Mouse (Mus musculus): ENCODE measurements around the gene Mepe. TPM values are rescaled to one million over a fixed set of nuclear protein-coding genes. Genes with fewer than 3 reads are reported as not detected.

The Mepe gene
- total RNA-seq (2021), result not detected
- long read RNA-seq, experiment 1, result 0 reads
- long read RNA-seq, experiment 2, result 0 reads

DNA sequence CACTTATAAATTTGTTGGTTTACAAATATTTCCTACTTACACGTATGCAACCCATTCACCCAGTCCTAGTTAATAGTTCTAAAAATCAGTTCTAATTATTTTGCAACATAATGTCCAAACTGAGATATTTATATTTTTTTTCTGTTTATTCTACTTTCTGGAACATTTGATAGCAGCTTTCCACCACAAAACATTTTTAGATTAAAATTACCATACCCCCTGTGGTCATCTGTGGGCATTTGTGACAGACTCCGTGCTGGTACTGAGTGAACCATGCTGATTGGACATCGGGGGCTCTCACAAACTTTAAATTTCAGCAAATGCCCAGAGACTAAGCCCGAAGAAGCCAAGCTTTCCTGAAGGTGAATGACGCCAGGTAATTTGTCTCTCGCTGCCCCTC, at the start of gene Mepe:
TSS of gene Mepe (plus strand) at position 301 of the 400 bp plus-strand sequence.
- DNase-seq, result no peak

DNA sequence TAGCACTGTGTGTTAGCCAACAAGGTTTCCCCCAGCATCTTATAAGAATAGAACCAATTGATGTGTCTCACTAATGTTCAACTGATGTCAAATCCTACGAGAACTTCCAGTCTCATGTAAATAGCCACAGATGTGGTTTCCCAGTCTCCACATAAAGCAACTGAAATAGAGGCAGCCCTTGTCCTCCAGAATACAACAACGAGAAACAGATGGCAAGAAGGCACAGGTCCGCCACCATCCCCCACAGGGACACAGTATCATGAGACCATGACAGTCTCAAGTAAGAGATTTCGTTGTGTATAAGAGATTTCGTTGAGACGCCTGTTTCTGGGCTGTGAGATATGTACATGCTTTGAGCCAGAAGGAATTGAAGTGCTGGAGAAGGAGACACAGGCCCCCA, 30.9 kb upstream of the Mepe start:
- DNase-seq, result no peak

DNA sequence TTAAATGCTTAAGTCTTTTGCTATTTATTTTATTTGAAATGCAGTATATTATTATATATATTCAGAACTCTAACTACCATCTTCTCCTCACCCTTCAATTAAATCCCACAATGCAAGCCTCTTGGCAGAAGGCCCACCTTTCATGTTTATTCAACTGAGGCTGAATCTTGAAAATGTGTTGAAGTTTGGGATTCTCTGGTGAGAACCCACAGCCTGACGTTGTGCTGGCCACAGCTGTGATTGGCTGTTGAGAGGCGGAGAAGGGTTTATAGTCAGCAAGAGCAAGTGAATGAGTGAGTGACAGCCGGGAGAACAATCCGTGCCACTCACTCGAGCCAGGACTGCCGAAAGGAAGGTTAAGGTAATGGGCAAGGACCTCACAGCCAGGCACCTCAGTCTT, 26.1 kb upstream of the Mepe start, which contains the start of gene Ibsp:
TSS of gene Ibsp (plus strand) at position 178 of the 400 bp plus-strand sequence.
- DNase-seq, result no peak

DNA sequence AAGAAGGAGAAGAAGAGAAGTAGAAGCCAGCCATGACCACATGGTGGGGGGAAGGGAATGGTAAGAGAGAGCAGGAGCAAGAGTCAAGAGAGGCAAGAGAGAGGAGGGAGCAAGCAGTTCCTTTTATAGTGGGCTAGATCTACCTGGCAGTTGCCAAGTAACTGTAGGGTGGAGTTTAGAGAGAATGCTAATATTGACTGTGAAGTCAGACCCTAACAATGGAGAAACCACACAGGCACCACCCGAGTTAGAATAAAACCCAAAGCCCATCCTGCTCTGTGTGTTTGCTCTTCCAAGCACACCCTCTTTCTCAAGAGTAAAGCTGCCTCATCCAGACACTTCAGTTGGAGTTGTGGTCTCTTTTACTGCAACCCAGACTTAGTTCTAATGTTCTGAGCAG, 11.1 kb upstream of the Mepe start:
- no peak for DNase-seq

DNA sequence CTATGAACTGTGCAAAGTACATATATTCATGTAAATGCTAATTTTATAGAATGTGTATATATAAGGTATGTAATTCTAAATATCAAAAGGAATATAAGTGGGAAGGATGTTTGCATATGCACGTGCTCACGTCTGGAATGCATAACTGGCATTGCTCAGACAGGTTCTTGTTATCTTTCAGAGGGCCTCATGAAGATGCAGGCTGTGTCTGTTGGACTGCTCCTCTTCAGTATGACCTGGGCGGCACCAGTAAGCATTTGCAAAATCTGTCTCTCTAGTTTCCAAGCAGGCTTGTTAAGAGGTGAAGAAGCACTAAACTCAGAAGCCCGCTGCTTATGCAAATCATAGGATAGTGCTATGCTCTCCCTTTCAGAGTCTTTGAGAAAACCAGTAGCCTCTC, 1.8 kb downstream of the Mepe start:
- no peak for DNase-seq

DNA sequence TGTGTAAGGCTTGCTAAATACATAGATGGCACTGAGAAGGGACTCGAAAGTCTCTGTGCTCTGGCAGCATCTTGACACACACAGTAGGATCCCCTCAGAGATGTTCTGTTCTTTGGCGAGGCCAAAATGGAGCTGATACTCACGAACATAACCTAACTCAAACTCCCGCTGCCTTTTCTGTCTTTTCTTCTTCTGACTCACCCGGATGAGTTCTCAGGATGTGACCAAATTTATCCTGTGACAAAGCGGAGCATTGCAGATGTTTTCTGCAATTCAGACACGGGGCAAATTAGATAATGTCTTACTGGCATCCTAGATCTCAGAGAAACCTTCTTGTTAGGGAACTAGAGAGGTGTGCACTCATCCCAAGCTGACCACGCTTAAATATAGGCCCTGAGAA, 2.3 kb downstream of the Mepe start:
- DNase-seq, result no peak

DNA sequence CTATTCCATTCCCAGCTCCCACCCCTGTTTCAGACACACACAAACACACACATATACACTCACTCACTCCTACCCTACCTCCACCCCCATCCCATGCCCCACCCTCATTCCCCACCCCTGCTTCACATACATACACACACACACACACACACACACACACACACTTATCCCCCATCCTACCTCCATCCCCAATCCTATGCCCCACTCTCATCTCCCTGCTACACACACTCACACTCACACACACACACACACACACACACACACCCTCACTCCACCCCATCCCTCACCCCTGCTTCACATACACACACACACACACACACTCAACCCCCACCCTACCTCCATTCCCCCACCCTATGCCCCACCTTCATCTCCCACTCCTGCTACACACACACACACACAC, 2.7 kb downstream of the Mepe start:
- DNase-seq, result no peak

DNA sequence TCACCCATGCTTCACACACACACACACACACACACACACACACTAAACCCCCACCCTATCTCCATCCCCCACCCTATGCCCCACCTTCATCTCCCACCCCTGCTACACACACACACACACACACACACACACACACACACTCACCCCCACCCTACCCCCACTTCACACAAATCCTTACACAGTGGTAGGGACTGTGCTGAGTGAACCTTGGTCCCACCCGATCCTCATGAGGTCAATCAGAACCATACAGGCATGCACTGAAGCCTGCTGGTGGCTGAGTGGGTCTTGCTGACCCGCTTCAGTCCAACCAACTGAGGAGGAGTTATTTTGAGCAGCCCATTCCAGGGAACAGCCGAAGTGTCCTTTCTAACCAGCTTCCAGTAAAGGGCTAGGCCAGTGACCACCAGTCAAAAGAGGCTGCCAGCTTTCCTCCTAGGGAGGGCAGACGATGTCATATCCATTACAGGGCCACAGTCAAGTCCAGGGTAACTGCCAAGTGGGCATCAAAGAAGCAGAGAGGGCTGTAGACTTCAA, 3.3 kb downstream of the Mepe start:
- no peak for DNase-seq

DNA sequence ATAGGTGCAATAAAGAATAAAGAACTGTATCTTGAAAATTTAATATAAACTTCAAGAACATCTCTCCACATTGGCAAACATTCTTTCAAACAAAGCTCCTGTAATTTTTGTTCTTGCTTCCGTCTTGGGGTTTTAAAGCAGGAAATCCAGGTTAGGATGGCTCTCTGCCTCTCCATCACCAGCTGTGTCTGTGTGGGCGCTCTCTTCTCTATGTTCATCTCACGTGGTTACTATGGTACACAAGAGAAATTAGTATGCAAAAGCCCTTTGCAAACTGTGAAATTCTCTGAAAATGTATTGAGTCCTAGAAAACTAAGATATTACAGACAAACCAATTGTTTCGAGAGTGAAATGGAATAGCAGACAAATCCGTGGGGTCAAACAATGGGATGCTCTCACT, 4.3 kb downstream of the Mepe start:
- no peak for DNase-seq

DNA sequence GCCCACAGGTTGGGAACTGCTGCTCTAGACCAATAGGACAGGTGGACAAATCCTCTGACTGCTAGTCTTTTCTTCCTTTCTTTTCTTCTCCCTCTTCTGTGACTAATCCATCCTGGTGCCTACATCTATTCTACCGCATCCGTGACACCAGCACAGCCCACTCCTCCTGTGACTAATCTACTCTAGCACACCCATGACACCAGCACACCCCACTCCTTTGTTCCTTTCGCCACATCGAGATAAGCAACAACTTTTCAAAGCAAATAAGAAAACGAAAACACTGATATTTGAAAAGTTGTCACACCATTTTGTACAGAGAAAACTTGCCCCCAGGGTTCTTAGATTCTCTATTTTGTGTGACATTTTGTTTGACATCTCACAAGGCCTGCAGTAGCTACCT, 5.0 kb downstream of the Mepe start:
- no peak for DNase-seq

DNA sequence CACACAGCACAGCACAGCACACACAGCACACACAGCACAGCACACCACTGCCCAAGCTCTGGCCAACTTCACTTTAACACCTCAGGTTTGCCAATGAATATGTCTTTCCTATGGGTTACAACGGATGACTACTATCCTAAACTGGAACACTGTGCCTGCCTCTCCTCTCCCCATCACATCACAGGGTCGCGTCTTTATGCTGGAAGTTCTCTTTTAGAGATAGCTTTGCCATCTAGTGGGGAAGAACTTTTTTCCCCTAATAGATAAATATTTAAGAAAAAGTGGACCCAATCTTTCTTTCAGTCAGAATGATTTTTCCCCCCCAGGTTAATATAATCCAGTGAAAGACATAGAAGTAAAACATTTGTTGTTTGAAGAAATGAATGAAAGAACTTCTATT, 7.2 kb downstream of the Mepe start:
- no peak for DNase-seq

DNA sequence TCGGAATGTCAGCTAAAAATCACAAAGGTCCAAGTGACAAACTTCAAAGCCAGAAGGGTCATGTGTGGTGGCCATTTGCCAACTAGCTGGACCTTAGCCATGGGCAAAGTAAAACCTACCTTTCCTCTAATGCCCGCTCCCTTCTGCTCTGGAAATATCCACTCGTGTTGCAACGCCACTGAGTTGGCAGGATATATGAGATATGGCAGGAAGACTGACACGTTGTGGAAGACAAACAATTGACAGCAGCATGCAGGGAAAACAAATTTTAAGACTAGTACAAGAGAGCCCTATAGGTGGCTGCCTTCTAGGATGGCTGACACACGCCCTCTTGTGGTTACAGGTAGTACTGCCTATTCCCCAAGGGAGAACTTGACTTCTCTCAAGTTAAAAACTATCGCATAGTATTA, 8.1 kb downstream of the Mepe start:
- no peak for DNase-seq

DNA sequence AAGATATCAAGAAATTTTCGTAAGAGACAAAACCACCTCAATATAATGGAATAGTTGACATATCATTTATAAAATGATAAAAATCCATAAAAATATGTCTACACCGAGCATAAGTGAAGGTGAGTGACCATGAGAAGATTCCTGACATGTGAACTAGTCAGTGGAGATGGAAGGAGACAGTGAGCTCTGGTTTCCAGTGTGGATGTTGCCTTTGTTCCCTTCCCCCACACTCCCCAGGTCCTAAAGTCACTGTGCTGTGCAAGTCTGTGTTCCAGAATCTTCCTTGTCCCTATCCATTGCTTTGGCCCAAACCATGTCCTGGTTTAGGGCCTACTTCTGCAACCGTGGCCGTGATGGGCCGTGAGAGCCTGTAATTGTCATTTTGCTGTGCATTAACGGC, 8.5 kb downstream of the Mepe start:
- no peak for DNase-seq

DNA sequence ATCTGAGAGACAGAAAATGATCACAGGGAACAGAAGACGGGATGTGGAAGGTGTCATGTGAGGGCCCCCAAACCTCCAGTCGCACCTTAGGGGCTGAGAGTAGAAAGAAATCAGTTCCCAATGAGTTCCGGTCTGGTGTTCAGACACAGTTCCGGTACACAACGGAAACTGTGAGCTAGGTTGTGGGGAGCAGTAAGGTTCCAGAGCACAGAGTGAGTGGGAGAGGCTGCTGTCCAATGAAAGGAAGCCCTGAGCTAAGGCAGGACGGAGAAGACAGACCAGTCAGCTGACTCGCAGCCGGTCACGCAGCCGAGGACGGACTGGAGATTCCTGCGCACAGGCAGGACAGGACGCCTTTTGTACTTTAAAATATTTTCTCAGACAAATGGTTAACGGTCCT, 9.4 kb downstream of the Mepe start:
- no peak for DNase-seq

DNA sequence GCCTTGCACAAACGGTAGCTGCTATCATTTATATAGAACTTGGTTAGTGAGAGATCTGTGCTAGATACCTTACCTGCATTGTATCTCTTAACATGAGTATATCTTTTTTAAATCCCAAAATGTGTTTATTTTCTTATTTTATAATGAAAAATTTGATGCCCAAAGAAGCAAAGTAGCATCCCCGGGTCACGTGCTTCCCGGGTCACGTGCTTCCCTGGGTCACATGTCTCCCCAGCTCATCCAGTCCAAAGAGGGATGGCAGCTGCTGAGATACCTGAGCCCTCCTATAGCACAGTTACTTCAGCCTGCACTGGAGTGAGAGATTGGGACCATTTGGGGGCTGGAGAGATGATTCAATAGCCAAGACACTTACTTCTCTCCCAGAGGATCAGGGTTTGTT, 10.8 kb downstream of the Mepe start:
- DNase-seq, result no peak

DNA sequence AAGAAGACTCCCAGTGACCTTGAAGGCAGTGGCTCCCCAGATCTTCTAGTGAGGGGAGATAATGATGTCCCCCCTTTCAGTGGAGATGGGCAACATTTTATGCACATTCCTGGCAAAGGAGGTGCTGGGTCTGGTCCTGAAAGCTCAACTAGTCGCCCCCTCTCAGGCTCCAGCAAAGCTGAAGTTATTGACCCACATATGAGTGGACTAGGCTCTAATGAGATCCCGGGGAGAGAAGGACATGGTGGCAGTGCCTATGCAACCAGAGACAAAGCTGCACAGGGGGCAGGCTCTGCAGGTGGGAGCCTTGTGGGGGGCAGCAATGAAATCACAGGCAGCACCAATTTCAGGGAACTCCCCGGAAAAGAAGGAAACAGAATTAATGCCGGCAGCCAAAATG, 12.4 kb downstream of the Mepe start:
- no peak for DNase-seq

DNA sequence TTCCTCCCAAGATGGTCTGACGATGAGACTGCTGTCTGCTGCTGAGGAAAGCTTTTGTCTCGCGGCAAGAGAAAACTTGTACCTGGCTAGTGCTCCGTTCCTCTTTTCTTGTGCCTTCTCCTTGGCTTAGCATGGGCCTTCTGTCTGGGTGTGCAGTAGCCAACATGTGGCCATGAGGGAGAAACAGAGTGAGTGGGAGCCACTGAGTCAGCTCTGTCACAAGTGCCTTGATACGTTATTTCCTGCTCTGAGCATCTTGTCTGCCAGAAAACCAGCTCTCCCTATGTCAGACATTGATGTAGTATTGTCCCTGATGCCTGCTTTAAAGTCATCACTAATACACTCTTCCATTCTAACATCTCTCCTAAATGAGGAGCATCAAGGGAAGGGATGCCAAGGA, 13.9 kb downstream of the Mepe start:
- no peak for DNase-seq

DNA sequence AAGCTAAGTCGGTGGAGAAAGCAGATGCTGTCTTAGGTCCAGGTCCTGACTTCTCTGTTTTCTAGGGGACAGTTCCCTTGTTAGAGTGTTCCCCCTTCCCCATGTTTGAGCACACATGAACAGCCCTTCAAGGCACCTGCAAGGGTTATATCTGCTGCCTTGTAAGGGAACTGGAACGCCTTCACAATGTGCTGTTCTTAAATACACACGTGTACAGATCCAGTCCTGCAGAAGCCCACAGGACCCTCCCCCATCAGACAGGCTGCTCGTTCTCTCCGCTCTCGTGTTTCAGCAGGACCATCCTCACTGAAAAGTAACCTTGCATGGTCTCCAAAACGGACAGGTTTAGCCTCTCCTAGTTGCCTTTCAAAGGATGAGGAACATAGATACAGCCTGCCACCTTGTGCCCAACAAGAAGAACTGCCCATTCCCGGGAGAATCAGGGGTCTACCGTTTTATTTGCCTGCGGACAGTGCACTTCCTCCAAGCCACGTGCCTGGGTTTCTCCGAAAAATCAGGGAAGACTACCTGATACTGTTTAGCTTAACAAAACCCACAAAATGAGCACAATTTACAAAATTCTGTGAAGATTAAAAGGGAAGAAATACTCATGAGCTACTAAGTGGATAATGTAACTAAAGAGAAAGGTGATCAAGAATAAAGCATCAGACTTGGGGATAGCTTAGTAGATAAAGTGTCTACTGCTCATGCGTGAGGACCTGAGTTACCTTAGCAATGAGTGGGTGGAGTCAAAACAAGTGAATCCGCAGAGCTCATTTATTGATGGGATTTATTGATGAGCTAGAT, 14.8 kb downstream of the Mepe start:
- no peak for DNase-seq

DNA sequence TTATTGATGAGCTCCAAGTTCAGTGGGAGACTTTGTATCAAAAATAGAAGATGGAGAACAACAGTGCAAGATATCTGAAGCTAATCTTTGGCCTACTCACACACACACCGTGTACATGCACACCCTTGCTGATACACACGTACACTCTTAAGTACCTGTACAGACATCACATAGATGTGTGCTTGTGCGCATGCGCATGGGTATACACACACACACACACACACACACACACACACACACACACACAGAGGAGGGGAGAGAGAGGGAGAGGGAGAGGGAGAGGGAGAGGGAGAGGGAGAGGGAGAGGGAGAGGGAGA, 15.3 kb downstream of the Mepe start:
- no peak for DNase-seq

DNA sequence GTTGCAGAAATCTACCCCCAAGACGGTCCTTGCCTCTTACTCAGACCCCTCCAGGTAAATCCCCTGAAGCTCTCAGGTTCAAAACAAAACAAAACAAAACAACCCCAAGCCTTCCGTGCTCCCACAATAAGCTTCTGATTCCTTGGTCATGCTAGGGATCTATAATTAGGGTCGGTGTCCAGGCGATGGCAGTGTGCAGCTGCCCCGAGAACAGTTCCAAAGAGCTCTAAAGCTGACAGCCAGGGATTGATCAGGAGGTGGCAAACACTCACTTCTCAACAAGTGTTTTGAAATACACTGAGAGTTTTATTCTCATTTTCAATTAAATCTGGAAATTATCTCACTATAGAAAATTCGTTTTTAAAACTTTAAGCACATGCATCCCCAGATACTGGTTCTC, 17.8 kb downstream of the Mepe start:
- DNase-seq, result no peak

DNA sequence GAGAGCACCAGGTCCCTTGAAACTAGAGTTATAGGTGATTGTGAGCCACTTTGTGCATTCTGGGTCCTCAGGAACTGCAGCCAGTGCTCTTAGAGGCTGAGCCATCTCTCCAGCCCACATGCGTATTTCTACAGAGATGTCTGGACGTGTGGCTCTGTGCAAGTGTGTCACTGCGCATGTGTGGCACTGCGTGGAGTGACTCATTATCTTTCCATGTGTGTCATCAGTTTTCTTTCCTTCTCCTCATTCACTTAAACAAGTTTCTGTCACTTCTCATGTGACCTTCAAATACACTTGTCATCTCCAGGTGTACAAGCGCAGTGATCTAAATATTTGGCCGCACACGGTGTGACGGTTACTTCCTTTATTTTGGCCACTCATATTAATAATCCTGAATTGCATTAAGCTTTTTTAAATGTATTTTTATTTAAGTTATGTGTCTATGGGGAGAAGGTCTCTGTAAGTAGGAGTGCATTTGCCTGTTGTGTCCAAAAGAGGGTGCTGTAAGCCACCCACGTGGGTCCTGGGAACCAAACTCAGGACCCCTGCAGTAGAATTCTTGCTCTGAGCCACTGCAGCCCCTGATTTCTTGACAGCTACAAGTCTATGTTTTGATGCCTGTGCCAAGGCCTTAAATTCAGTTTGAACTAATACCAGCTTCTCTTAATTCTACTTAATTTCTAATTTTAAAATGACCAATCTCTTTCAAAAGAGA, 19.6 kb downstream of the Mepe start:
- no peak for DNase-seq

DNA sequence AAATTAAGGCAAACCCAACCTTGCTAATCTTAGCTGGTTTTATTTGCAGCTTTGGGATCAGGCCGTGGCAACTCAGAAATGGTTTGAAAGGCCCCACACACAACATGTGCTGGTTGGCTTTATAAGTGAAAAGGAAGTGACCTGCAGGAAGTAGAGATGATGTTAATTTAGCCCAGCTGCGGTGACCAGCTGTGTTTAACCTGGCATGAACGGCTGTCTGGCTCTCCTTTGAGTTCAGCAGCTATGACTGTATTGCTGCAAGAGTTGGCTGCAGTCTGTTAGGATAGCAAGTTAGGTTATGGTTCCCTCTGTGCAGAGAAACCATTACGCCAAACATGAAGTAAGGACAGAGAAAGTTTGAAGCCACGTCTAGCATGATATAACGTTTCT, 20.1 kb downstream of the Mepe start:
- no peak for DNase-seq

DNA sequence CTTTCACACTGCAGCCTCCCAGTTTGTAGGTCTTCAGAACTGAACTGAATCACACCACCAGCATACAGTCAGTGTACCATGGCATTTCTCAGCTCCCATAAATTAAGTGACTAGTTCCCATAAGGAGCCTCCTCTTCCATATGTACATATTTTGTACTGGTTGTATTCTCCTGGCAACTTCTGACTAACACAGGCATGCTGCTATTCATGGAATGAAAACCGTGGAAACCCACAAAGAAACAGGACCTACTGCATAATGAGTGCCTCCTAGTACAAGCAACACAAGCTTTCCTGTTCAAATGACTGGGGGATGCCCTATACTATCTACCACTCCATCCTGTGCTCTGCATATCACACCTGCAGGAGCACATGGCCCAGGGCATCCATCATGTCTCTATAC, 25.9 kb downstream of the Mepe start:
- DNase-seq, result no peak

DNA sequence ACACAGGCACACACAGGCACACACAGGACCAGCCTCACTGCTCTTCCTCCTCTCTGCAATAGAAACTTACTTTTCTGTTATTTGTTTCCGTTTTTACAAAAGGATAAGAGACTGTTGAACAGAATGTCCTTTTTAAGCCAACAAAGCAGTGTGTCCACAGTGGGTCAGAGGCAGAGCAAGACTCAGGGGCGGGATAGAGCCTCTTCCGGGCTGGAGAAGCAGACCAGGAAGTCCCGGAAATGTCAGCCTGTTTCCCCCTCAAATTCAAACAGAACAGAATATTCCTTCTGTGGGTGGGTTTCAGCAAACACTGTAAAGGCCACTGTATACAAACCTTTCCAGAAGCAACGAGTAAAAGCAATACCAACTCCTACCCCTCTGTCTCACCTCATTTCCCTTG, 26.7 kb downstream of the Mepe start:
- no peak for DNase-seq
